Mouse (Mus musculus): ENCODE measurements around the gene Dgke.

GRCm38 (mm10) chr11:89066126-89066525, 524 bp downstream of the Dgke start:
- no peak for TF ChIP-seq ZC3H11A (IDR thresholded peaks at IDR 0.05; ENCODE audit: borderline replicate concordance, low read depth, low read length)
- TF ChIP-seq CHD2 (IDR thresholded peaks at IDR 0.05; ENCODE audit: low read depth, low read length): no peak

All from ES-E14 (cell line).